Mouse (Mus musculus): ENCODE results near the gene Psmb7.

The Psmb7 gene

DNA sequence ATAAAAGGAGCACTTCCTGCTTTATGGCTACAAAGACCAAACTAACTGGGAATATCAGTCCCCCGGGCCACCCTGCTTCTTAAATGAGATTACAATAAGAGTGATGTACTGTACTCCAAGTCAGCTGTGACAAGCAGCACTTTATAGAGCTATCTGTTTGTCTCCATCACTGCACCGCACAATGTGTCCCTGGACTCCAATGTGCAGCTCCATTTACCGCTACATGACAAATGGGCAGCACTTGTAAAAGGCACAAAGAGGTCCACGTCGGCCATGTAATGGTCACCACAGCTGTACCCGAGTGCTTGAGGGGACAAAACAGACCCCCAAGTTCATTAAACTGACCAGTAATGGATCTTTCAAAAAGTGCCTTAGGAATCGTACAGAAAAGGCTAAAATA is 49.0 kb downstream of the Psmb7 start:
- DNase-seq (ENCODE audit: low read depth in 2 of 2, low spot score in 2 of 2): no peak

DNA sequence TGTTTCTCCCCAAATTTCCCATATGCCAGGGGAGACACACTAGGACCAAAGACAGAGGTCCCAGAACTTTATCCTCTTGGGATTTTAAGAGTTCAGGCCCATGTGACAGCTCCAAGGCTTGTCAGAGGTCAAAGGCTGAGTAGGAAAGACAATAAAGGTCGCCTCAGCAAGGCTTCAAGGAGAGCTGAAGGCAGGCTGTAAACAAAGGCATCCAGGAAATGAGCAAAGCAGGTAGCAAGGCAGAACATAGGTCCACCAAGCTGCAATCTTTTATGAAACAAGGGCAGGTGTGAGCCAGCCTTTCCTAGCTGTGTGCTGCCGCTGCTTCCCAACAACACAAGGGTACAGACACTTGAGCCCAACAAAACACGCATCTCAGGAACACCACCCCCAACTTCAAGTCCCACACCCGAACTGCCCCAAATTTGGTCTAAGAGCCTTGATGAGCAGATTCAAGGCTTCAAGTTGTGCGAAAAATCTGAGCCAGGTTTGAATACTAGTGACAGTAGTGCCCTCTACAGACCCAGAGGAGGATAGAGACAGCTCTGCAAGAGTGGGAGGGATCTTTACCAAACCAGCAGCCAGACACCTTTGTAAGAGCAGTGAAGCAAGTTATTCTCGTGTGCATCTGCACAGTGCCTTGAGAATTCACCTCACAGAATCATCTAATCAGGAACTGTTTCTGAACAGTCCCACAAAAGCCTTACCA is 52.0 kb downstream of the Psmb7 start:
- no peak for DNase-seq (ENCODE audit: low read depth in 2 of 2, low spot score in 2 of 2)

DNA sequence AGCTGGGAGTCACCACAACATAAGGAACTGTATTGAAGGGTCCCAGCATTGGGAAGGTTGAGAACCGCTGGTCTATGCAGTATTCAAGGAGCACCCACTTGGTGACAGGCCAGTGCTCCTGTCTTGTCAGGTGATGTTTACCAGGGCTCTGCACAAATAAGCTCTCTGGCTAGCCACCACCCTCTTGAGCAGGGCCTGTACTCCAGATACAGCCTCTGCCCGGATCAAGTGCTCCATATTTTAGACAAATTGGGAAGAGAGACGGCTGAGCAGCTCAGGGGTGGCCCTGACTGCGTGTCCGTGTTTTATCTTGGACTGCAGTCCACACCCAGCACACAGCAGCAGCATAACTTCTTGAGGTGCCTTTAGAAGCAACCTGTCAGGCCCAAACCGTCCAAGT is 57.2 kb downstream of the Psmb7 start:
- no peak for DNase-seq (ENCODE audit: low read depth in 2 of 2, low spot score in 2 of 2)

DNA sequence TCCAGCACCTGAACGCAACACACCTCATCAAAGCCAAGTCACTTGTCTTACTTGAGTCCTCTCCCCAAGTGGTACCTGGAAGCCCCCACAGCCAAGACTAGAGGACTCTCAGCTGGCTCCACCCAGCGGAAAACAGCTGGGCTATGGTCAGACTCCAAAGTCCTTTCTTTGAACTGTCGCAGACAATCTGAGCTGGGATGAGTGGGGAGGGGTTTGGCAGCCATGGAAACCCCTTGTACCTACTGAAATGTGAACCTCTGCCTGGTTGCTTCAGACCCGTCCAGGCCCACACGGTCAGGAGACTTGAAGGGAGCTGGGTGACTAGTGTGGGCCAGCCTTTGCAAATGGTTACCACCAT is 58.5 kb downstream of the Psmb7 start:
- DNase-seq (ENCODE audit: low read depth in 2 of 2, low spot score in 2 of 2): no peak

DNA sequence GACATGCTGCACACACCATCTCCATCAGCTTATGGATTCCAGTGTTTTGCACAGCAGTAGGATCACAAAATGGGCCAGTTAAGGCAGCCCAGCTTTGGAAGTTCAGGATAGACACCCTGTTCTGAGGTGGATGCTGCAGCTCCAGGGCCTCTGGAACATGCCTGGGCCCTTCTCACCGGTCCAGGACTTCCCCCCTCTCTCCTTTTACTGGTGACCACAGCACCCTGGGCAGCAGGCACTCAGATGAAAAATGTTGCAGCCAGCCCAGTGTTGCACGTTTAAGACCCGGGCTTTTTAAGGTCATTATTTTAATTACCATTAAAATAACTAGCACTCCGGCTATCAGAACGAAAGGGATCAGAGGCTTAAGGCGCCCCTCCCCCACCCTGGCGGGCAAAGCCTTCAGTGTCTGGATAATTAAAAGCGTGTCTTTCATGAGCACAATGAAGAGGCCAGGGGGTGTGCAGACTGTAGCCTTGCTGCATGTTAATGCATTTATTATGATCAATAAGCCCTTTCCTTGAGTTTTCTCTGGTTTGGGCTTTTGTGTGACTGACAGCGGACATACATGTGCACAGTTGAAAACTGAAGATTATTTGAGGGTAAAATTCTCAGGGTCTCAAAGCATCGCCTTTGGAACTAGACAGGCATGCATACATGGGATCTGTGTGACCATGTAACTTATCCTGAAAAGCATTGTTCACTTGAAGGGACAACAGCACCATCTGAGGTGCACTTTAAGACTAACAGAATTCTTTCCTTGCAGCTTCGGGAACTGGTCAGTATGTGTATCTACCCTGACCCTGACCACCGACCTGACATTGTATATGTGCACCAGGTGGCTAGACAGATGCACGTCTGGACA is 59.1 kb downstream of the Psmb7 start:
- no peak for DNase-seq (ENCODE audit: low read depth in 2 of 2, low spot score in 2 of 2)

DNA sequence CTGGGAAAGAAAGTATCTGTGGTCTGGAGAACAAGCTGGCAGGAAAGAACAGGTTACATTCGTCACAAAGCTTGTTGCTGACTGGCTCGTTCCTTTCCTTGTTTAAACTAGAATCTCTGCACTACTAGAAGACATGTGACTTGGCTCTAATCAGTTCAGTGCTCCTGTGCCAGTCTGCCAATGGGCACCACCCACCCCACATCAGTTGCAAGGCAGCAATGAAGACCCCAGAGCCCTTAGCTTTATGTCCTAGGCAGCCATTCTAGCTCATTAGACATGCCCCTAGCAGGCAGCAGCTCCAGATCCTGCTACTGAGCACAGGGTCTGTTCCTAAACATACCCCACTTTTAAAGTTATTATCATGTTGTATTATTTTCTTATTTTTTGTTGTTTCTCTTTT is 59.9 kb downstream of the Psmb7 start:
- no peak for DNase-seq (ENCODE audit: low read depth in 2 of 2, low spot score in 2 of 2)

DNA sequence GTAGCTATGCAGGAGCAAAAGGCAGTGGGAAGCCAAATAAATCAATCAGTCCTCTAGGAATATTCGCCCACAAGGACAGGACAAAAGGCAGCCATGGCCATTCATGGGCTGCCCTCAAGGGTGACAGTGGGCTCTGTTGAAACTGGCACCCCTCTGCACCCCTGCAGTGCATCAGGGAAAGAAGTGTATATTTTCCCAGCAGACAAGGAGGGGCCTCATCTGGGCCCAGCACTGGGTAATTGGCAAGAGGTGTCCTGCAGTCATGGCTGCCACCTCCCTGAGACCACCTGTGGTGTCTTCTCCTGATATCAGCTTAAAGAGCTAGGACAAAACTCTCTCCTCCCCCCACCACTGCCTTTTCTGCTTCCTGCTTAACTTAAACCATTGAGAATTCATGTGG is 64.4 kb downstream of the Psmb7 start:
- DNase-seq (ENCODE audit: low read depth in 2 of 2, low spot score in 2 of 2): no peak

DNA sequence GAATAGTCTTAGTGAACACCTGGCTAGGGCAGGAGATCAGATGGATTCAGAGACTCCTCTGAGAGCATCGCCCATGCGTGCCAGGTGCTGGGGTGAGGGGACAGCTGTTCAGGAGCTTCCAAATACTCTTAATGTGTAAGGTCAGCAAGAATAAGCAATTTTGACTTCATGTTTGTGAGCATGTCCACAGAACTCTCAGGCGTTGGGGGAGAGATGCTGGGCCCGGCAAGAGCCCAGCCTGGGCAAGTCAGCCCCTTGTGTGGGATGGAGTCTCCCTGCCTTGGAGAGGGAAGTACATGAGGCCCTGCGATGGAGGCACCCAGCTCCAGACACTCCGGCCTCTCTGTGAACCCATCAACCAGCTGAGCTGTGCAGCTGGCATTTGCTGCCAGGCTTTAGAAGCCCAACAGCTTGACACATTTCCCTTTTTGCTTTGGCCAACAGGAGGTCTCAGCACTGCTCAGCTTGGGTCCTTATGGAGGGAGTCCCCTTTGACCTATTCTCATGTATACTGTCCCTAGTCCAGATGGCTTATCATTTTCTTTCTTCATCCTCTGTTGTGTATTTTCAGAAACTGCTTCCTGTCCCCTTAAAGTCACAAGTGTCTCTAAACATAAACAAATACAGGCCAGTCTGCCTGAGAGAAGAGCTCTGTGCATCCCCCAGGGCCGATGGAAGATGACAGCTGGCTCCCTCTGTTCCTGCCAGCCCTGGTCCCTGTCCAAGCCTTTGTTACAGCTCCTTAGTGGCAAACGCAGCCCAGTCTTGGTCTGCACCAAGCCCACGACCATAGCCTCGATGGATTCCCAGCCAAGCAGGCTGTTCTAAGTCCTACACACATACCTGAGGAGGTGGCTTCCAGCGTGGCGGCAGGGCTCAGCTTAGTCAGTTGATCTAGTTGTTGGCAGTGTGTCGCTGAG is 65.0 kb downstream of the Psmb7 start:
- no peak for DNase-seq (ENCODE audit: low read depth in 2 of 2, low spot score in 2 of 2)

DNA sequence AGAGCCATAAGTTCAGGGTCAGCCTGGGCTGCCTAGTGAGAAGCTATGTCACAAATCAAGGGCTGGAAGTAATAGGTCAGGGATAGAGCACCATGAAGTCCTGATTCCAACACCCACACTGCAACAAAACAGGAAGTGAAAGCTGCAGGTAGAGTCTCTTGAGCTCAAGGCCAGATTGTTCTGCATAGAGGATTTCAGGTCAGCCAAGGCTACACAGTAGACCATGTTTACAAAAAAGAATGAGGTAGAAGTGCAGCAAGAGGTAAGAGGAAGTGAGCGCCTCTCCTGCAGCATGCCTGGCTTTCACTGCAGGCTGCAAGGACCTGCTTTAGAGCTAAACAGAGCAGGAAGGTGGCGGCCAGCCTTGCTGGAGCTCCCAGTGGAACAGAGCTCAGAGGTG is 69.2 kb downstream of the Psmb7 start:
- no peak for DNase-seq (ENCODE audit: low read depth in 2 of 2, low spot score in 2 of 2)

DNA sequence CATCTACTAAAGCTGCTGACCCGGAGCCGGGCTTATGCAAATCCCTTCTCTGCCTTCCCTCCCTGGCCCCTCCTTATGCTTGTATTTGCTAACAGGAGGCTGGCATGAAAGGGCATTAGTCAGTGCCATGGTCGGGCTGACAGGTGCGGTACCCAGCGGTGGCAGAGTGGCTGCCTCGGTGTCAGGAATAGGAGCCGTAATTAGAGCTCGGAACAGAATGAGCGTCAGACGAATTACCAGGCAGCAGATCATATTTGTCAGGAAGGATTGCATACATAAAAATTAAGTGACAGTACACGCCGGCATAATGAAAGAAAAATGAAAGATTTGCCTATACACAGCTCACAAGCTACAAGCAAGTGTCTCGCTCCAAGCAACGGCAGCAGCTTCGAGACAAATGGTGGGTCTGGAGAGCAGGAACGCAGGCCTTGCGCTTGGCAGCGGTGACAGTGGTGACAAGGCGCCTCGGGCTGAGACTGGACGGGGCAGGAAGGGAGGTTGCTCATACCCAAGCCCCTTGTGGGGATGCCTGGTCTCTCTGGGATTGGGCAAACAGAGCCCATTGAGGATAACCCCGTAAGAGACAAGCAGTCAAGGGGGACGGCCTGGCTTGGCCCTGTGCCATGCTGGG is 71.8 kb downstream of the Psmb7 start:
- DNase-seq (ENCODE audit: low read depth in 2 of 2, low spot score in 2 of 2): no peak

DNA sequence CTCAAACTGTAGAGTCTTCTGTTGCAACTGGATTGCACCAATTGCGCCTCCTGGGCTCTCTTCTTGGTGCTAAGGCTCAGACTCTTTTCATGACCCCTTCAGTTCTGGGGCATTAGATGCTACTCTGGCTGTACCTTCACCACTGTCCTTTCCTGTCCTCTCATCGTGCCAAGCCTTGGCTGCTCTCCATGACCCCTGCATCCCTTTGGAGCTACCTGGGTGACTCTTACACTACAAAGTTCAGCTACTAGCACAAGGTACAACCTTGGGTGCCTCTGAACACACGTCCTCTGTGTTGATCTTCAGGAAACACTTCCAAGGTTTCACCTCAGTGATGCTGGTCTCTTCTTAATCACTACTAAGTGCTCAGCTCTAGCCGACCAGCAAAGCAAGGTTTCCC is 81.3 kb downstream of the Psmb7 start:
- no peak for DNase-seq (ENCODE audit: low read depth in 2 of 2, low spot score in 2 of 2)

DNA sequence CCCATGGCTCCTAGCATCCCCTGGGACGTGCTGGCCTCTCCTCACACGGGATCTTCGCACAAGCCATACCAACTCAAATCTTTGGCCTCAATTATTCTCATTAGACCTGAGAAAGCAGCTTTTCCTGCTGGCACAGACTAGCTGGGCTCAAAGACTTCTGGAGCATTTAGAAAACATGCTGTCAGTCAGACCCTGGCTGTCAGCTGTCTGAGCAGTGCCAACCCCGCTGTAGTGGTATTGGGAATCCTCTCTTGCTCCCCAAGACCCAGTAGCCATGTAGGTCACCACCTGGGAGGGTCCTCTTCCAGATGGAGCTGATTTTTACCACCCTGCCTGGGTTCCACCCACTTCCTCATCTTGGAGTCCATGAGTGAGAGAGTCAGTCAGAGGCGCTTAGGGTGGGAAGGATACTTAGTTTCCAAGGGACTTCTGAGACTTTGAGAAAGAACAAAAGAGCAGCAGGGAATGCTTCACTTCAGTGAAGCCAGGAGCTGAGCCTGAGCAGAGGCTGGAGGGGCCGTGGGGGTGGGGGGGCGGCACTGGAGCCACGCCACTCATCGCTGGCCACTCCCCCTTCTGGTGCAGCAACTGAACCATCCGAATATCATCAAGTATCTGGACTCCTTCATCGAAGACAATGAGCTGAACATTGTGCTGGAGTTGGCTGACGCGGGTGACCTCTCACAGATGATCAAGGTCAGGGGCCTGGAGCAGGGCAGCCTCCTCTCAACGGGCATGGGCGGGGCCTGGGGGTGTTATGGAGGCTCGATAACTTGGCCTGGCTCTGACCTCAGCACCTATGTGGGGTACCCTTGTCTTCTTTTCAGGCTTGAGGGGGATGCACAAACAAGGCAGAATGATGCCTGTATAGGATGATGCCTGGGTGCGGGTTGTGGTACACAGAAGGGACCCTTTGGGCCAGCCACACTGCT is 83.3 kb downstream of the Psmb7 start:
- no peak for DNase-seq (ENCODE audit: low read depth in 2 of 2, low spot score in 2 of 2)

DNA sequence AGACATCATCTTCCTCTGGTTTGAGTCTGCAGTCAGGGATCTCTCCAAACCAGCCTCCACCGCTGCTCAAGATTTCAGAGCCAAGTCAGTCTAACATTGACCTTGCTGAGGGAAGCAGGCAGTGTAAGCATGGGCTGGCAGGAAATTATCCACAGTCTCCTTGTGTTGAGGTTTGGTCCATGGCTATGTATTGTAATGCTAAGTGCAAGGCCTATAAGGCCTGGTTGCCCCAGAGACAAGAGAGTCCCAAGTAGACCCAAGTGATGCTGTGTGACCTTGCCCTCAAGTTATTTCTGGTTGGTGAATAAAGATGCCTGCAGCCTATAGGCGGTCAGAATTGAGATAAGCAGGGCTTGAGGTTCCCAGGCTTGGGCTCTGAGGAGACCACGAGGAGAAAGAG is 87.2 kb downstream of the Psmb7 start:
- no peak for DNase-seq (ENCODE audit: low read depth in 2 of 2, low spot score in 2 of 2)

DNA sequence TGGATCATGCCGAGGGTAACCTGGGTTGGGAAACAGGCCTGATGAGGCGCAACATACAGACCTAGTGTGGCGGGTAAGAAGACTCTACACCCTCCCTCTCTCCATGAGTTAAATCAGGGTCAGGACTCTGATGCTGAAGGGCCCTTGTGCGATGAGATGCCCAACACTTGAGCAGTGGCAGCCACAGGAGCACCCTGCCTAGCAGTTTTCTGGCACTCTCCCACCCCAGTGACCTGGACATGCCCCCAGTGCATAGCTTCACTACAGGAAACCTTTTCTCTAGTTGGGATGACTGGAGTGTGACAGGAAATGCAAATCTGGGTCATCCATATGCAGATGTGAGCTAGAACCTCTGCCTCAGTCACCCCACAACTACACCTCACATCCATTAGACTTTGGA is 88.2 kb downstream of the Psmb7 start:
- DNase-seq (ENCODE audit: low read depth in 2 of 2, low spot score in 2 of 2): no peak

DNA sequence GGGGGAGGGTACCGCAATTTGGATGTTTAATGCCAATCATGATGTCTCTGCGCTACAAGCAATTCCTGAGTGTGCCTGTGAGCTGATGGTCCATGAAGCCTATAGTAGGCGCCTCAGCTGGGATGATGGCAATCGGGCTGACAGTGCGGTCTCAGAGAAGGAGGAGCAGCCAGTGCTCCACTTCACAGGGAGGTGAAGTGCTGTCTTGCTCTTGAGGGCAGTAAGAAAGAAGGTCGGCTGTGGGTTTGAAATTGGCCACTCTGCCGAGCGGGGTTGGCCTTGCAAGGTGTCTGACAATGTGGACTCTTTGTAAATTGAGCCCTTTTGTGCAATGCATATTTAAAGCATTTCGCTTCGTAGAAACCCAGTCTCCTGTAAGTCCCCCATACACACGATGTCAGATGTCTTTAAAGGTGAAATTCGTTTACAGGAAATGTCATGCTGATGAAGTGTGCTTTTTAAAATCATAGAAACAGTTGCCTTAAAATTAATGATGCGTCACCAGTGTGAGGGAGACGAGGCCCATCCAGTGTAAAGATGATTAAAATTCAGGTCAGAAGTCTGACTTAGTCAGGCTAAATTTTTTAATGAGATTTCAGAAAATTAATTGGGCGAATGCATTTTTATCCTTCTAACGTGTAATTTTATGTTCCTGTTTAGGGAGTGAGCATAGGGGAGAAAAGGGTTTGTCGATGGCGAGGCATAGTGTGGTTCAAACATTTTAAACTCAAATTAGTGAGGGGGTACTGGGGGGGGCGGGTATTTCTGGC is 89.5 kb downstream of the Psmb7 start:
- DNase-seq (ENCODE audit: low read depth in 2 of 2, low spot score in 2 of 2): no peak

DNA sequence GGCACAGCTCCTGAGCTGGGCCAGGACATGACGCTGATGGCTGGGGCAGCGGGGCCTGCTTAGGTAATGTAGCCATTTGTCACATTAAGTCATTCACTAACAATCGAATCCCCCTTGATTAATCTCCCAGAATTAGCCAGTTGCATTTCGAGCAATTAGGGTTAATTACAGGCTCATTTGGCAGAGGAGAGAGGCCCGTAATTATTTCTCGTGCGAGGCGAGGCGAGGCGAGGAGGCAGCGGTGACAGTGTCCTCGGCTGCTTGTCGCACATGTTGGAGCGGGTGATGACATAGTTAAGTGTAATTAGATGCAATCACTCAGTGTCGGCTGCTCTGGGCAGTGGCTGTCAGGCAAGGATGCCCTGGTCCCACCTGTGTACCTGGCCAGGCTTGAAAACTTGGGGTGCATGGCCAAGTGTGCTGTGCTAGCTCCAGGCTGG is 91.9 kb downstream of the Psmb7 start:
- DNase-seq (ENCODE audit: low read depth in 2 of 2, low spot score in 2 of 2): no peak

DNA sequence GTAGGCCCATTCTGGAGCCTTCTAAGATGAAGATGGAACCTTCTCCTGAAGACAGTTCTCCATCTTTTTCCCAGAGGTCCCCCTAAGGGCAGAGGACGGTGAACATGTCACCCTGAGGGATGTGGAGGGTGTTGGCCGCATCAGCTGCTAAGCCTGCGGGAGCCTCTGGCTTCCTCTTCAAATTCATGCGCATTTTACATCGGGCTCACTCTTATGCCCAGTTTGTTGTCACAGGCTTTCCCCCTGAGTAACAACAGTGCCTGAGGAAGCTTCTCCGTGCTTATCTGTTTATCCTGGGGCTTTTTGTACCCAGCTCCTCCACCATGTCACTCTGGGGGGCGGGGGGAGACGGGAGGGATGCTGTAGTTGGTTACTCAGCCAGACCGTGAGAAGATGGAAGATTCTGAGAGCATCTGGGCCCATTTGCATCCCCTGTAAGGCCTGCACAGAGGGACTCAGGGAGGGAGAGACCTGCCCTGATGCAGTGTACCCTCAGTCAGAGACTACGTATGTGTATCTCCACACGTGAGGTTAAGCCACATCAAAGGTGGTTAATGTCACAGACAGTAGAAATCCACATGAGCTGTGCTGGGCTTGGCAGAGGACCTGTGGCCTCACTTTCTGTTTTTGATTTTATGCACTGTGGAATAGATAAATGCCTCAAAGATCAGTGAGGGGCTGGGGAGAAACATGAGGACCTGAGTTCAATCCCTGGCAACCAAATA is 95.9 kb downstream of the Psmb7 start:
- no peak for DNase-seq (ENCODE audit: low read depth in 2 of 2, low spot score in 2 of 2)

DNA sequence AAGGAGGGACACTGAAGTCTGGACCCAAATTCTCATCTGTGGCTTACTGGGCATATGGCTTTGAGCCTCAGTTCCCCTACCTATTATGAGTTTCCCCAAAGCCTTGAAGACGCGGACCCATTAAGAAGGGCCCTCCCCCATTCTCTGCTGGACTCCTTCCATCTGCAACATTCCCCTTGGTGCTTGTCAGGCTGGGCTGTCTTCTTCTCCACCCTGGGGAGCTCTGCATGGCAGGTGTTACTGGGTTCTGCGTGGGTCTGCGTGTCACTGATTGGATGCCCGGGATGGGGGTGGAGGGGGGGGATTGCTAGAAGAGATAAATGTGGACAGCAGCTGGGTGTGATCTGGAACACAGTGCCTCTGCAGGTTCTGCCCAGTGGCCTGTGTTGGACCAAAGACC is 97.1 kb downstream of the Psmb7 start:
- DNase-seq (ENCODE audit: low read depth in 2 of 2, low spot score in 2 of 2): no peak

DNA sequence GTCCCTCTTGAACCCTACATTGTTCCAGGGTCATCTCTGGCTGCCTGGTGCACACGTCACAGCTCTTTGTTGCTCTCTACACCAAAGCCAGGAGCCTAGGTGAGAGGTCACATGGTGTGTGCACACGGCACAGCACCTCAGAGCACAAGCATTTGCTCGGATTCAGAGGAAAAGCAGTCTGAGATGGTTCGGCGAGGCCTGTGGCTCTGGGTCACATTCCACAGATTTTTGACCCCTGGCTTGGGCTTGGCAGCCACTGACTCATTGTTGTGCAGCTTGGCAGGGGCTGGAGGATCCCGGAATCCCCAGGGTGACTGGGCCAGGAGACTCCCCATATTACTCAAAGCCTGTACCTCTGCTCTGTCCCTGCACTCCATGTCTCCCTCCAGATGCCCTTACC is 97.7 kb downstream of the Psmb7 start:
- no peak for DNase-seq (ENCODE audit: low read depth in 2 of 2, low spot score in 2 of 2)

Measured in CD8-positive naive resting alpha-beta T cell, adult 2 months (primary cell).